Mouse (Mus musculus) B cell, adult 2 months (primary cell): ENCODE results near the gene Sorbs1.

Experiments used
- DNase-seq, 2 experiments: peaks; one replicate each; pipeline ENCODE4 v3.0.0; 2022

Gene Sorbs1

DNA sequence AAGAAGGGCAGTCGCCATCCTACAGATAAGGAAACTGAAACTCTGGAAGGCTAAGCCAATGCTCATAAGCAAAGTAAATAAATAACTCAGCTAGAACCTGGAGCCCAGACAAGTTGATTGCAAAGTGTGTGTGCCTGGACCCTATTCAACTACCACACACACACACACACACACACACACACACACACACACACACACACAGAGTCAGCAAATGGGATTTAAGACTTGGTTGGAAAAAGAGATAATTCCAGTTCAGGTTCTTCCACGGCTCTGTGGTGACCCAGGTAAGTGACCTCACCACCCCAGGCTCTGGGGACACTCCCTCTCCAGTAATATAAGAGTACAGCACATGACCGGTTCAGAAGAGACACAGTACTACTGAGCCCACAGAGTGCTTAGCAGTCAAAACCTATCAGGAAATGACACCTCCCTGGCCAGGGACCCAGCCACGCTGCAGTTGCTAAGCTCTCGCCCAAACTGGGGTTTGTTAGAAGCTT is 36.1 kb downstream of the Sorbs1 start:
- DNase-seq = no peak

DNA sequence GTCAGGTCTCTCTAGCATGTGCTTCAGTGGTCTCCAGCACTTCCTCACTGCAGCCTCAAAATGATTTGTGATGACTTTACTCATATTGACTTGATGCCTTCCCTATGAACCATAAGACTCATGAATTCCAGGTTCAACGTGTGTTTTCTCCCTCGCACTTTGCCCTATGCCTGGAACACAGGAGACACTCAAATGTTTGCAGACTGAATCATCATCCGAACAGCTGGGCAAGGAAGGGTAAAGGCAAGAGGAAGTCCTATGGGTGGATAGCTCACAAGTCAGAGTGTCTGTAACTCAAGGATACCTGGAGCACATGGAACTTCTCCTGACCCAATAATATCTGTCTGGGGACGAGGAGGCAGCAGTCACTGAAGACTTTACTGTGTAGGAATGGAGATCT is 37.1 kb downstream of the Sorbs1 start:
- DNase-seq = no peak

DNA sequence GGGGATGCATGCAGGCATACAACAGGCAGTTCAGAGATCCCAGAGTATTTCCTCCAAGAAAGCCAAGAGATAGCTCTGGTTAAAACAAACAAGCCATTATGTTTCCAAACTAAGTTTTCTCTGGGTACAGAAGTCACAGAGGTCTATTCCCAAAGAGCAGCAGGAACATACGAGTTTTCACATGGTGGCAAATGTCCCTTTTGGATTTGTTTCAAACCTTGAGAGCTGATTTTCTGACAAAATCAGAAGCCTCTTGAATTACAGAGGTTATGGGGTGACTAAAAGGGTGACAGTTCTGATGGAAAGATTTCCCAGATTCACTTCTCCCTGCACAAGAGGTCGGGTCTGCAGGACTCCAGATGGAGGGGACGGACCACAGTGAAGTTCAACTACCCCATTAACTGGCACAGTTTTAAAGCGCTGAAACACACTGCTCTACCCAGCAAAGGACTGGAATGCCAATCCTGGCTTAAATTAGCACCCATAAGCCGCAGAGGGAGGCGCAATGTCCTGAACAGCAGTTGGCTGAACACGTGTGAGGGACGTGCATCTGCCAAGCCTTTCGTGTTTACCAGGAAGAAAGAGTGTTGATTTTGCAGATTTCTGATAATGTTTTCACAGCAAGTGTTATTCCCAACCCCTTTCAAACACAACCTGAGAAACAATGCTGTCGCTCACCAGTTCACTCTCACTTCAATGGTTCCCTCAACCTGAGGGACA is 41.9 kb downstream of the Sorbs1 start:
- DNase-seq = no peak

DNA sequence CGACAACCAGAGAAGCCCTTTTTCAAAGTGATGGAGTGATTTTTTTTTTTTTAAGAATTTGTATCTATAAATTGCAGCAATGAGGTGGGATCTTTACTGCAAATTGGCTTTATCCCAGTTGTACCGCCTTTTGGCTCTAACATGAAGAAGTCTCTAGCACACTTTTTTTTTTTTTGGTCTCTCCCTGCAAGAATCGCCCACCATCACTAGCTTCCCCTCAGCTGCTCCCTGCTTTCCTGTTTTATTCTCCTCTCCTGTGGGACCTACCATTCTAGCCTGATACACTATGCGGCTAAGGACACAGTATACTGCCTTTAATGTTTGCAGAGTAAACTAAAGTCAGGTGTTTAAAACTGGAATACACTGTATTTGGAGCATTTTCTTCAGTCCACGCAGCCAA is 43.8 kb downstream of the Sorbs1 start:
- DNase-seq = no peak

DNA sequence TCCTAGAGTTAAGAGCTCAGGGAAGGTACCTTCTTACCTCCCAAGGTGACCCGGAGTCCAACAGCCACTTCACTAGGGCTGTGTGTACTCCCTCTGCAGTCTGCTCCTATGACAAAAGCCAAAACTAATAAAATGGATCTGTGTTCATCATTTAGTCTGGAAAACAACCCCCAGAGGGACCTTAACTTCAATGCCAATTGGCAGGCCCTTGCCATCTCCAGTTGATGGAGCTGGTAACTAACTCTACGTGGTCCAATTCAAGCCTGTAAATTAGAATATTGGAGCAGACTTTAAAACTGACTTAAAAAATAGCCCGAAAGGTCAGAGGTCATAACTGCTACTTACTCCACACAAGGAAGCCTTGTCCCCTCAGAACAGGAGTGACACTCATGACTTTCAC is 45.3 kb downstream of the Sorbs1 start:
- no peak for DNase-seq

DNA sequence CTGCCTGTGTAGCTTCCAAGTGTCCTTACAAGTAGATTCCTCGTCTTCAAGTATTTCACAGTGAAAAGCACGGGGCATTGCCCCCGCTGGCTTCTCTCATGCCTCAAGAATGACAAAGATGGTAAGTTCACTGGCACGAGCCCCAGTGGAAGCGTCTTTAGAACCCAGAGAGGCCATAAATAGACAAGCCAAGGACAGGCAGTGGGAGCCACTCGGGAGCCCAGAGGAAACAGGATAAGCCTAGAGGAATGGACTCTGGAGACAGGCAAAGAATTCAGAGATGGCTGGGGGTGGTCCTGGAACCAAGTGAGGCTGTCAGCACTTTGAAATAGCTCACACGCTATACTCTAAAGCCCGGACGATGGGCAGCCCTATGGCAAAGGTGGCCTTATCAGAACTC is 45.8 kb downstream of the Sorbs1 start:
- no peak for DNase-seq

DNA sequence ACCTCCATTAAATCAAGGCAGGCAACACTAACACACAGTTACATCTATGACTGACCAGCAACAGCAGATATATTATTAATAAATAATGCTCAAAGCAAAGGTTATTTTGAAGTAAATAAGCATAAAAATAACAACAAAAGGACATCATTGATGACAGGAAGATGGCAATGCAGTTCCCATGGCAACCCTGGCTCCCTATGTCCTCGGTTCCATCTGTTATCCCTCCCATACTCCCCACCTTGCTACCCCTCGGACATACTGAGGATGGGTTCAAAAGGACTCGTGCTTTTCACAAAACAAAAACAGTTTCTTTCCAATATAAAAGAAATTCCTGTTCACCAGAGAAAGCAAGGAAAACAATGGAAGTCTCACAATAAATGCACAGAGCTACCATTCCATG is 48.2 kb downstream of the Sorbs1 start:
- DNase-seq = no peak

DNA sequence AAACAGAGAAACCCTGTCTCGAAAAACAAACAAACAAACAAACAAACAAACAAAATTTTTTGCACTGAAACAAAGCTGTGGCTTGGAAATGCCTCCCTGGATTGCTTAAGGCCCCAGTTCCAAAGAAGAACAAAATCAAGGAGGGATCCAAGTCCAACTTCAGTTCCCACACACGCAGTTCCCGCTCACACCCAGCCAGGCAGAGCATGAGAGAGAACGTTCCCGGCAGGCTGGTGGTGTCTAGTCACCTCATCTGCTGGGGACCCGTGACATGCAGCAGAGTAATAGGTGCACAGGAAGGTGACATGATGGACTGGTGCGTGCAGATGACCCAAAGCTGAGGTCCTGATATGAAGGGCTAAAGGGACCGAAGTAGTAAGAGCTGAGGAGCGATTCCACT is 49.2 kb downstream of the Sorbs1 start:
- DNase-seq = no peak

DNA sequence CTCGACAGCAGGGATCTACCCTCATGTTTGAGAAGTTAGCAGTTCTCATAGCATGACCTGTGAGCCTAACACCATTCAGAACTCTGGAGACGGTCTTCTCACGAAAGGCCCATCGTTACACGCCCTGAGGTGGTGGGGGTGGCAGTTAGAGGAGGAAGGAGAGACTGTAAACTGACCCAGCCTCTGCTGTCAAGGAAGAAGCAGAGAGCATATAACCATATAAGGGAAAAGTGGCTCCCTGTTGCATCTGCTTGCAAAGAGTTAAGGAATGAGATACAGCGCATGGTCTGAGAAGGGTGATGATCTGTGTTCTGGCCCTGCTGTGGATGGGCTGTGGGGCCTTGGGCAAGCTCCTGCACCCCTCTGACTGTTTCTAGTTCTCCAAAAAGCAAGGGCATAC is 50.7 kb downstream of the Sorbs1 start:
- no peak for DNase-seq

DNA sequence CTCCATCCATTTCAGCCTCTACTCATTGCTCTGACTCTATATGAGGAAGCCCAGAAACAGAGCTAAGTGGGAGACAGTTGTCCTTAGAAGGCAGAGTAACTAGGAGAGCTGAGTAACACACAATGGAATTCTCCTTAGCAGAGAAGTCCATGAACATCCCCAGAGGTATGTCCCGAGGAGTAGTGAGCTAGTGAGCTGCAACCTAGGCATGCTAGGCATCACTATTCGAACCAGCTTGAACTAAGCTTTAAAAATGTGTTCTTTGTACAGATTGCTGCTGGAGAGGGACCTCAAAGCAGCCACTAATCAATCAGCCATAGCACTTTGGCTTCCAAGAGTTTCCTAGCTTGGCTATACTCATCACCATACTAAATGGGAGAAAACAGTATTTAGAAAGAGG is 51.1 kb downstream of the Sorbs1 start:
- no peak for DNase-seq

DNA sequence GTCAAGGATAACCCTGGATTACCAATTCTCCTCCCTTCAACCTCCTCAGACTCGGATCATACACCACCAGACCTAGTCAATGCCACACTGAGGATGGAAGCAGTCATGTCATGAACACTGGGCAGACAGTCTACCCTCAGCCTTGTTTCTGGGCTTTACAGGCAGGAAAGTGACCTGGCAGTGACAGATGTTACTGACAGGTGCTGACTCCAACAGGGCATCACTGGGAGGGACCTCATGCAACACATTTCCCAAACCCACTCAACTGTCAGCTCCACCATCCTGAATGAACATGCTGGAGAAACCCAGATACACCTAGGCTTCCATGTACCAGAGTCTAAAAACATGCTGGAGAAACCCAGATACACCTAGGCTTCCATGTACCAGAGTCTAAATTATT is 51.9 kb downstream of the Sorbs1 start:
- no peak for DNase-seq

DNA sequence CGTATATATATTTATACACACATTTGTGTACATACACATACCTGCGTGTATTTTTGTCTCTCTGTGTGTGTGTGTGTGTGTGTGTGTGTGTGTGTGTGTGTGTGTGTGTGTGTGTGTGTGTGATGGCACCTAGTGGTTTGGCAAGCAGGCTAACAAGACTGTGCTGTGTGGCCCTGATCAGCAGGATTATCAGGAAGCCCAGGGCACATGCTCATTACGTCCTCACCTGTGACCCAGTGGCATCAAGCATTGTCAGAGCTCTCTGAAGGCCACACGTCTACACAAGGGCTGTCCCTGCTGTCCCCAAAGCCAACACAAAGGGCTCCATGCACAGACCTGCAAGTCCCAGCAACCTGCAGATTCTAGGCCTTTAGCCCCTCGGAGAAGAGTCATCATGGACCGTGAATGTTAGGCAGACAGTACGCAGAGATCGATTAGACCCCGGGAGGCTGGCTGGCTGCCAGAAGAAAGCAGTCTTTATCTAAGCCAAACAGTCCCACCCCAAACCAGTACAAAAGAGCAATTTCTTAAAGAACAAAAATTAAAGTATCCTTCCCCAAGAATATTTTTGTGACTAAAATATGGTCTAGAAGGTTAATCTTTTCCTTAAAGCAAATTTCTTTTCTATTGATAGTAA is 52.6 kb downstream of the Sorbs1 start:
- DNase-seq = no peak

DNA sequence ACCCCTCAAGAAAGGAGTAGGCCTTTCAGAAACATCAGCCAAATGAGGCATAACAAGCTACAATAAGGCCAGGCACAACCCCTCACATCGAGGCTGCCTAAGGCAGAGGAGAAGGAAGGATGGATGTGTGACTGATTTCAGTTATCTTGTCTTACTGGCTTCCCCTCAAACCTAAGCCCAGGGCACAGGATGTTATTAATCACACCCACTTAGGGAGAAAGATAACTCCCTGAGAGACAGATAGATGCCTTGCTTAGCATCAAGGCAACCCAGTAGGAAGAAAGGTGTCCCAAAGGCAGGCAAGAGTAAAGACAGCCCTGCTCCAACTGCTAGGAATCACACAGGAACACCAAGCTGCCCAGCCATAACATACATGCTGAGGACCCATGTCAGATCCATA is 54.2 kb downstream of the Sorbs1 start:
- no peak for DNase-seq

DNA sequence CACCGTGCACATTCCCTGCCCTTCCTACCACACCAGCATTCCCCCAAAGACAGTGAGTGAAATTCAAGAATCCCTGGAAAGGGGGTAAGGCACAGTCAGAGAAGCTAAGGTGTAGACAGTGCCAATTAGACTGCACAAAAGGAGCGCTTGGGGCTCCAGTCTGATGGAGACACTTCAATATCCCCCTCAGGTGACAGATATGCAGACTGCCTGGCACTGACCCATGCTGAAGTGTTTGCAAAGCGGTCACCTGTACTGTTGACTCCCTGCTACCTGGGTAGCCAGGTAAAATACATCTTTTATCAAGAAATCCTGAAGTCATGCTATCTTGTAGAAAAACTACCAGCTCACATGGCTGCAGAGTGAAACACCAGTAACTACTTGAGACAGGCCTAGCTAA is 54.8 kb downstream of the Sorbs1 start:
- no peak for DNase-seq

DNA sequence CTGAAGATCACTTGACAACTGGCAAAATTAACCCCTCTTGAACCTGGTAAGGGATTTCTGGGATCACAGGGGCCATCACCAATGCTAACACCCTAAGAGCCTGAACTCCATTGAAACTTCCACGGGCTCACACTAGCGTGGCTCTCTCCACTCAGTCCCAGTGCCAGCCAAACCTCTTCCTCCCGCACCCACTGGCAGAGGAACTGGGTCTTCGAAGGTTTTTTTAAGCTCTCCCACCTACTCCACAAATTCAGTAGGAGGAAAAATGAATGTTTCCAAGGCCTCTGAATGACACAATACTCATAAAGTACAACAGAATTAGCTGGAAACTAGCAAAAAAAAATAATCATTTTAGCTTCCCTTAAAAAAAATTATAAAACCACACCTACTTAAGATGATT is 58.3 kb downstream of the Sorbs1 start:
- DNase-seq = no peak

DNA sequence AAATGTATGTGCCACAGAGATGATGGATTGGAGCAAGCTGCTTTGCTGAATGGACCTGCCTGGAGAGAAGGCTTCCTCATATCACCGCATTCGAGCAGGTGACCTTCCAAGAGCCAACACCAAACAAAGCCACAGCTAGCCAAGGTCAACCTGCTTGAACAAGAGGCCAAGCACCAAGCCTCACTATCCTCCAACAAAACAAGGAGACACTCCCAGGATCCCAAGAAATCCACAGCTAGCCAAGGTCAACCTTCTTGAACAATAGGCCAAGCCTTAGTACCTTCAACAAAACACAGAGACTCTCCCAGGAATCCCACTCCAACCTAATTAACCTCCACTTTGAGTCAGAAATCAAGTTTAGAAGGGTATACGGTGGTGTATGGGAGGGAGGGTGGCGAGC is 59.5 kb downstream of the Sorbs1 start:
- no peak for DNase-seq

DNA sequence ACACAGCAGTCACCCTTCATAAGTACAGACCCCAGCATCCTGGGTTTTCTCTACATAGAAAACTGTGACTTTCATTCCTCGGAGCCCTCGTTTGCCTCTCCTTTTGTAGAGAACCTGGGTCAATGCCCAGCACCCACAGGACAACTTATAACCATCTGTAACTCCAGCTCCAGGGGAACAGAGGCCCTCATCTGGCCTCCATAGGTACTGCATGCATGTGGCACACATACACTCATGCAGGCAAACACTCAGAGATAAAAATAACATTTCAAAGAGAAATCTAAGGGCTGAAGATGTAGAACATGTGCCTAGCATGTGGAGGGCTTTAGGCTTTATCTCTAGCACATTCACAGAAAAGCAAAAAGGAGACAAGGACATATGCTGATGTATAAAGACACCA is 61.4 kb downstream of the Sorbs1 start:
- DNase-seq = no peak

DNA sequence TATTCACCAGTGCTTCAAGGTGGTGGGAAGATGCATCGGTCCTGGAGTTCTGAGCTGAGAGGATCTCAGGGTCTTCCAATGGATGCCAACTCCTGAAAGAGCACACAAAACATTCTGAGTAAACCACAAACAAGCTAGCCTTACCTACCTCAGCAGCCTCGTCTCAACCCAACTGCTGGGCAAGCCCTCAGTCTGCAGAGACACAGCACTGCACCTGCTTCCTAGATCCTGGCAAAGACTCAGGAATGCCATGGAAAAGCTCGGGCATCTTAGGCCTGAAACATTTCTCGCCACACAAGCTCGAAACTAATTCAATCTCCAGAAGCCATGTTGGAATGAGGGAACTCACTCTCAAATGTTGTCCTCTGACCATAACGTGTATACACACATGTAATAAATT is 62.3 kb downstream of the Sorbs1 start:
- DNase-seq = no peak

DNA sequence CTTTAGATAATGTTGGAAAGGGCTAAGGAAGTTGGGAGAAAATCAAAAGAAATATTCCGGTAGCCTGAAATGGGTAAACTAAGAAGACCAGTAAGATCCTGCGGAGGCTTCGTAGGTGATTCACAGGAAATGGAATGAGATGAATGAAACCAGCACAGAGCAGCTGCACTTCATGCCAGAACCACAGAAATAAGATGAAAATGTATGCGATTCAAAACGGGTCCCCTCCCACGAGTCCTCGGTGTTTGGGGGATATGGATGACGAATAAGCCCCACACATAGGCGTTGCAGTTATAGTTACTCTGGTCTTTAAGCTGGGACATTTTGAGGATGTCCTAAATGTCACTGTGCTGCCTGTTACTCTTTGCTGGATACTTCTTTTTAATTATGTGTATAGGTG is 67.1 kb downstream of the Sorbs1 start:
- no peak for DNase-seq

DNA sequence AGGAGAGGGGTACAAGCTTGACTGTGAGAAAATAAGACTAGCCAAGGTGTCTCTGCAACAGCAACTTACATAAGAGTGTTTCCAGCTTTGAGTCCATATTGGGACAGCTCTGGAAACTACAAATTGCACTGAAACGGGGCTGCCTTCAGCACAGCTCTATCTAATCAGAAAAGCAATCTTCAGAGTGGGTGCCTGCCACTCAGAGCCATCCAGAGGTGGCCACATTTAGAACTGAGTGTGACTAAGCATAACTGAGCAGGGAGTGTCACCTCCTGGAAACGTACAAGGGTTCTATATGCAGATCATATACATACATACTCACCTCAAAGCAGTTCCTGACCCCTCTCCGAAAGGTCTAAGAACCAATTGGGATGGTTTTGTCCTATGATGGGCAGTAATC is 71.2 kb downstream of the Sorbs1 start:
- DNase-seq = no peak

DNA sequence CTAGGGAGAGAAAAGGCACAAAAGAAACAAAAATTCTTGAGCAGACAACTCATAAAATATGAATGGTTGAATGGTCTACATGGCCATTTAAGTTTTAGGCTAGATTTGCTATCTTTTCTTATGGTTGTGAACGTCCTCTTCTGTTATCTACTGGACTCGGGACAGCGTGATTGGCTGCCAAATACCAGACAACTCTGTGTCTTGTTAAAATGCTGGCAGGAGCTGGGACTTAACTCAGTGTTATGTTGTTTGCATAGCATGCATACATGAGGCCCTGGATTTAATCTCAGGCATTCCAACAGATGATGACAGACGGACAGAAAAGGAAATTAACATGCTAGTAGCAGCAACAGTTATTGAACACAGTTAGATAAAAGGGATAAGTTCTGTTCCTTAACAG is 72.6 kb downstream of the Sorbs1 start:
- DNase-seq = no peak

DNA sequence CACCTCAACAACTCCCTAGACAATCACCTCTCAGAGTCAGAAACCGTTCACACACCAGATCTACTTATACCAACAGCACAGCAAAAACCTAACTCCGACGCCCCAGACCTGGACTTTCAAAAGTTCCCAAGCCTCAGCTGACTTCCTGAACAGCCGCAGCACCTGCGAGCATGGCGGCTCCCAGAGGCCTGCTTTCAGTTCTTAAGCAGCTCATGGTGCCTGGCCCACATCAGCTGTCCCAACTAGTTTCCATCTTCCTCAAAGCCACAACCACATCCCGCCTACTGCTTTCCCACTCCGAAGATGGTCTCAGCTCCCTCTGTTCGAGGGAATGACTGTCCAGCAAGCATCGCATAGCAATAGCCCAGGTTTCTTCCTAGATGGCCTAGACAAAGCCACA is 74.7 kb downstream of the Sorbs1 start:
- DNase-seq = no peak

DNA sequence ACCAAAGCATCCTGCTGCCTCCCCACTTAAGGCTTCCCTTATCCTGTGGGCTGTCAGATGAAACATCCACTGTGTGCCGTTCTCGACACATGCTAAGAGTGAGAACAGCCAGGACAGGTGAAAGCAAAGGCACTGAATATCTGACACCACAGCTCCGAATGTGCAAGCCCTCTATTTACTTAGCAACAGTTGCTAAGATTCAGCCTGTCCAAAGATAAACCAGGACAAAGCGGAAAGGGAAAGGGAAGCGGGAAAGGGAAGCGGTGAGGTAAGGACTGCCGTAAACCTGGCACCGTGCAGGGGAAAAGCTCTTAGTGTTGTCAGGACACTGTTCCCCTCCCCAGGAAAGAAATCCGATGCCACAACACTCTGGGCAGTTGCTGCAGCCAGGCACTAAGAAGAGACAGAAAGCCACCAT is 75.9 kb downstream of the Sorbs1 start:
- DNase-seq = no peak

DNA sequence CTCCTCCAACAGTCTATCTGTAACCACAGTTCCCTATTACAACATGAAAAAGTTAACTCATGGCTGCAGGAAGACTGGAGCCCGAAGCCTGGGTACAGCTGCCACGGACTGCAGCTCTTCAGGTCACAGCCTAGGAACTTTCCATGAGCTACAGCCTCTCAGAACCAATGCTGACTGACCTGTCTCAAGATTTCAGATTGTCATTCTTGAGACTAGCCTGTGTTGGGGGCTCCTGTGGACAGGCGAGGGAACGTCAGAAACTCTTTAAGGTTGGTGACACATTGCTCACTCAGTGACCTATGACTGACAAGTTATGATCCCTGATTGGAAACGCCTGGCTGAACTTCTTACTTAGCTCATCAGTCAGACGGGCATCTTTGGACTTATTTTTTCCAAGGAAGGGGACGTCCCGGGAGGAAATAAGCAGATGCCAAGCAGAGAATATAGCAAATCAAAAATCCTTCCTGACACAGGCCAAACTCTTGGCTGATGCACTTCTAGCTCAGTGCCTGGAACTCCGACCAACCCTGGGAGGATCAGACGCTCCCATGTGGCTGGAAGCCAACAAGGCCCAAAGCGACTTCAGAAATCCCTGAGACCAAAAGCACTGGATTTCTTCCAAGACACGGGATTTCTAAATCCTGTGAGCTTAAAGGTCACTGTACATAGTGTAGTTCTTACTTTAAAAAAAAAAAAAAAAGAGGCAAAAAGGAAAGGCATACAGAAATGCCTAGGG is 76.9 kb downstream of the Sorbs1 start:
- no peak for DNase-seq
